Mouse (Mus musculus) naive thymus-derived CD4-positive, alpha-beta T cell, adult 5 months (primary cell): ENCODE data around the gene Herc6. TPM values are rescaled to one million over a fixed set of nuclear protein-coding genes. Genes with fewer than 3 reads are reported as not detected.

ENCODE experiments used
- polyA plus RNA-seq: library from polyadenylated mRNA; unstranded; fragments of 100-300 nt; shearing (Covaris generic); gene quantifications from one replicate; pipeline ENCODE4 v1.2.1, GENCODE M21; 2017

Herc6 gene
- 24.4 TPM for polyA plus RNA-seq

DNA sequence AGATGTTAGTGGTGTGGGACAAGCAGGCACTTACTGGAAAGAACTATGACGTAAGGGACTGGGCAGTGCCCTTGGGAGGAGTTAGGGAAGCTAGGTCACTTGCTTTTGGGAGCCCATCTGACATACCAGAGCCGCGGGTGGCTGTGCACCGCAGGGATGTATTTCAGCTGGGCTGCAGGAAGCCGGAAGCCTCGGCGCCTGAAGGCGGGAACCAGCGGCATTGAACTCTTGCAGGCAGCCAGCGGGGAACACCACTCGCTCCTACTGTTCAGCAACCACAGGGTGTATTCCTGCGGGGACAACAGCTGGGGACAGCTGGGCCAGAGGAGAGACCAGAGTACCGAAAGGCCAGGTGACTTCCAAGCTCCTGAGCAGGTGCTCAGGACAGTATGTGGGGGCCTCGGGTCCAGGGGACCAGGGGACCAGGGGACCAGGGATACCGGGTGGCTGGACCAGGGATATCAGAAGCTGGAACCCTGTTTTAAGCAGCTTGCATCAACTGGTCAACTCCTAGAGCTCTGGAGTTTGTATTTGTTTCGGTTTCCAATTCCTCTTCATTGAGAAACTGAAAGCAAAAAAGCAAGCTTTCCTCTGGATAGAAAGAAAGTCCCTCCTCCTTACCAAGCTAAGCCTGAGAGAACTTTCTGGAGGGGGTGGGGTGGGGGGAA is at the start of gene Herc6:
Herc6 (plus strand) TSS at position 120 of the 668 bp plus-strand sequence.

GRCm38 (mm10) chr6:57535386-57535936 is 45.3 kb upstream of the Herc6 start, which contains the start of gene Ppm1k:
Gene Ppm1k, minus strand, starts transcription at chr6:57535468.

DNA sequence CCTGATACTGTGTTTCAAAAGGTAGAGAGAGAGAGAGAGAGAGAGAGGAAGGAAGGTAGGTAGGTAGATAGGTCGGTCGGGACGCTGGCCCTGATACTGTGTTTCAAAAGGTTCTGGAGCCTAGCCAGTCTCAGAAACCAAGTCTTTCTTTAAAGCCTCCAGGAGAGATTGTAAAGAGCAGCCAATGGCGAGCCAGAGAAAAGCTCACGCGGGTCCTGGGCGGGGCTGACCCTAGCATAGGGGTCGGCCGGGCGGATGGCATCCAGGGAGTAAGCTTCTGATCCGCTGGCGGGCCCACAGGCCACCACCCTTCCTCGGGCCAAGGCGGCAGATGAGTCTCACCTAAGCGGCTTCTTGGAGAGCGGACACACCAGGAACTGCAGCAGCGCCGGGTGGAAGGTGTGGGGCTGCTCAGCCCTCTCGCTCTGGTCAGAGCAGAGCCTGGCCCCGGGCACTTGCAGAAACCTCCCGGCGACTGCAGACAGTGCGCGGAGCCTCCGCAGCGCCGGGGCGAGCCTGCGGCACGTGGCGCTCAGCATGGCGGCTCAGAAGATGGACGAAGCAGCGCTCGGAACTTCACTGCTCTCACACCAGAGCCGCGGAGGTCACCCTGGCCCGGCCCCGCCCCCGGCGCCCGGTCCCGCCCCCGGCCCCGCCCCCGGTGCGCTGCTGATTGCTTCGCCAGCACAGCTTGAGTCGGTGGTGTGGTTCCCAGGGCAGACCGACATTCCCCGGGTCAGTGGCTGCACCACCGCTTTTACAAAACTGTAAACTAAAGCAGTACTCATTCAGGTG is 110.9 kb downstream of the Herc6 start, which contains the start of gene Pyurf:
Pyurf (minus strand) TSS at position 612 of the 795 bp plus-strand sequence.

DNA sequence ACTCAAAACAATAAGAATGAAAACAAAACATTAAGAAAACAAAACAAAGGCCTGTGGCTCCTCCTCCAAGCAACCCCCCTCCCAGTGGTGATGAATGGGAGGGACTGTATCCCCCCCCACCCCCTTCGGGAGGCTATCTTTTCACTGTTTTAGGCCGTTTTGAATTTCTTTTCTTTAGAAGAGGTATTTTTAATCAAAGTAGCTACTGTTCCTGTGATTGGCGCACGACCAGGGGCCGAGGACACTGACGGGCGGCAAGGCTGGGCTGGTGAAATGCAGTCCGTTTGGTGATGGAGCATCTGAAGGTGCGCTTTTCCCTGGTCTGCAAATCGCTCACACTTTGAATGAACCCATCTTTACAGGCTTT is 121.6 kb downstream of the Herc6 start, which contains the start of gene Lancl2:
Lancl2 (plus strand) TSS at position 165 of the 367 bp plus-strand sequence.

Other genes starting within 250 kb of the Herc6 start
- gene Vmn1r17, start 217.3 kb upstream of the Herc6 start, polyA plus RNA-seq = not detected
- 0.24 TPM for gene Vmn1r18, start 185.2 kb upstream of the Herc6 start, polyA plus RNA-seq
- gene Vmn1r19, start 177.2 kb upstream of the Herc6 start, polyA plus RNA-seq = not detected
- gene Vmn1r20, start 152.1 kb upstream of the Herc6 start, polyA plus RNA-seq = not detected
- 13.7 TPM for gene Ppm1k, start 45.5 kb upstream of the Herc6 start, polyA plus RNA-seq
- gene Pyurf, start 111.1 kb downstream of the Herc6 start, polyA plus RNA-seq = 5.3 TPM
- 4.9 TPM for gene Lancl2, start 121.5 kb downstream of the Herc6 start, polyA plus RNA-seq
- 42.7 TPM for gene Vopp1, start 244.2 kb downstream of the Herc6 start, polyA plus RNA-seq